Mouse (Mus musculus) spleen, postnatal 0 days (tissue): ENCODE results near the gene Ppp3r1. TPM values are rescaled to one million over a fixed set of nuclear protein-coding genes. Genes with fewer than 3 reads are reported as not detected.

Experiments
- polyA plus RNA-seq: library from polyadenylated mRNA; unstranded; fragments of >200 nt; fragmentation: Nextera tagmentation; extraction: Ambion mirVana; gene quantifications from 2 replicates; pipeline ENCODE4 v1.2.1, GENCODE M21; 2015

Ppp3r1 gene
- 48.3 and 57.2 TPM in 2 replicates for polyA plus RNA-seq

DNA sequence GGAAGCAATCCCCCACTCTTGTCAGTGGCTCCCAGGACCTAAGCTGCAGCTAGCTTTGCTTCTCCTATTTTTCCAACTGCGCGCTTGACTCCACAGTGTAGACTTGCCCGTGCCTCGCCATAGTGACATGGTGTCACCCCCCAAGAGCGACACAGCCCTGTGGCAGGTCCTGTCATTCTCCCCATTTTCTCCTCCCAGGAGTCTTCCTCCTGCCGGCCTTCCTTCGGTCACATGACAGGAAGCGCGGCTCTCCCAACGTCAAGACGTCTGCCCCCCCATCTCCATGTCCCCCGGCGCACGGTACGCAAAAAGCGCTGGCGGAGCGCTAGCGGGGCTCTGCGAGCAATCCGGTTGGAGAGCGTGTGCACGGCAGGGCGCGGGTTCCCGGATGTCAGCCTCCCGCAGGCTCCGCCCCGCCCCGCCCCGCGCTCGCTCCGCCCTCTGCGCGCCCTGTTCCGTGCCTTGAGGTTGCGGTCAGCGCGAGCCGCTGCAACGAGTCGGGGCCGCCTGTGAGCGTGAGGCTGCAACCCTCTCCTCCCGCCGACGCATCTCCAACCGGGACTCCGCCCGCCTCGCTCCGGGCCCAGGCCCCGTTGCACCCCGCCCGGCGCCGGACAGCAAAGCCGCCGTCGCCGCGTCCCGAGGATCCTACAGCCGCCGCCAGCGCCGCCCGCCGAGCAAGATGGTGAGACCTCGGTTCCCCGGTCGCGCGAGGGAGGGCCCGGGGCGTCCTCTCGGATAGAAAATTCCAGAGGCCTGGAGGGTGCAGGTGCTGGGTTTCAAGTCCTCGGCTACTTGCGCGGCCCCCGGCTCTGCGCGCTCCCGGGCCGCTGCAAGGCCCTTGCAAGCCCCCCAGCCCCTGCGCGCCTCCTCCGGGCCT, at the start of gene Ppp3r1:
Ppp3r1 (plus strand) TSS at position 406 of the 880 bp plus-strand sequence.

DNA sequence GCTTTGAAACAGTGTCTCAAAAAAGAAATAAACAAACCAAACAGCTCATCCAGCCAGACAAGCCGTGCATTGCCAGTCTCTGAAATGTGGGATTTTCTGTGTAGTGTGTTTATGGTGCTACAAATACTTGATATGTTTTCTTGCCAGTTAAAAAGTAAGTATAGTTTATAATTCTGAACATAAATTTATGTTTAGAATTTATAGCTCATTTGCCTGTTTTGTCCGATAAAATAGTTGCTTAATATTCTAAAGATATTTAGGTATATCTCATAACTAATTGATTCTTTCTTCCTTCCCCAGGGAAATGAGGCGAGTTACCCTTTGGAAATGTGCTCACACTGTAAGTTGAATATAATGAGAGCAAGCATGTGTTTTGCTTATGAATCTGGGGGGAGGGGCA, 22.7 kb downstream of the Ppp3r1 start, which contains the start of gene Wdr92:
Wdr92 (plus strand) TSS at position 301 of the 400 bp plus-strand sequence.

GRCm38 (mm10) chr11:17211258-17212140, 52.4 kb downstream of the Ppp3r1 start, which contains the start of gene Pno1:
Gene Pno1 (minus strand): TSS chr11:17211568.

Other genes with a start within 250 kb of the Ppp3r1 start
- gene Fbxo48, start 207.9 kb upstream of the Ppp3r1 start, polyA plus RNA-seq = 2.1 and 2.3 TPM in 2 replicates
- 10.2 and 16.6 TPM in 2 replicates for gene Cnrip1, start 107.7 kb upstream of the Ppp3r1 start, polyA plus RNA-seq
- gene Plek, start 106.9 kb upstream of the Ppp3r1 start, polyA plus RNA-seq = 18.2 and 24.0 TPM in 2 replicates
- gene Wdr92, start 22.8 kb downstream of the Ppp3r1 start, polyA plus RNA-seq = 16.5 and 18.1 TPM in 2 replicates
- 45.5 and 48.9 TPM in 2 replicates for gene Pno1, start 52.3 kb downstream of the Ppp3r1 start, polyA plus RNA-seq
- 67.5 and 70.8 TPM in 2 replicates for gene C1d, start 98.3 kb downstream of the Ppp3r1 start, polyA plus RNA-seq